Mouse (Mus musculus) myocyte (in vitro differentiated cells): ENCODE results near the gene Klk7. TPM values are rescaled to one million over a fixed set of nuclear protein-coding genes. Genes with fewer than 3 reads are reported as not detected.

Experiments used
- H3K27me3 ChIP-seq: one replicate; pipeline ENCODE4 v1.6.1; 2011; ENCODE audit not compliant: control insufficient read depth, insufficient read depth, insufficient read length
- H3K36me3 ChIP-seq: one replicate; pipeline ENCODE4 v1.6.1; 2011; ENCODE audit not compliant: control insufficient read depth, insufficient read depth
- H3K4me2 ChIP-seq: one replicate; pipeline ENCODE4 v1.6.1; 2011; ENCODE audit warnings: low read depth, control low read depth
- H3K4me3 ChIP-seq: one replicate; pipeline ENCODE4 v1.5.1; 2011; ENCODE audit warnings: mild to moderate bottlenecking, control low read depth, moderate library complexity
- H3K79me2 ChIP-seq: one replicate; pipeline ENCODE4 v1.6.1; 2011; ENCODE audit not compliant: control insufficient read depth, insufficient read depth
- H3ac ChIP-seq: one replicate; pipeline ENCODE4 v1.6.1; 2011; ENCODE audit not compliant: control insufficient read depth, insufficient read length
- CEBPB ChIP-seq: IDR thresholded peaks from 2 replicates; pipeline ENCODE4 v1.6.1; 2011; ENCODE audit warnings: mild to moderate bottlenecking, moderate library complexity; ENCODE audit not compliant: poor library complexity, insufficient read depth, severe bottlenecking
- E2F4 ChIP-seq: IDR thresholded peaks from one replicate; pipeline ENCODE4 v1.6.1; 2011; ENCODE audit warnings: mild to moderate bottlenecking, control low read depth, moderate library complexity; ENCODE audit not compliant: insufficient read depth
- MAX ChIP-seq: IDR thresholded peaks from one replicate; pipeline ENCODE4 v1.6.1; 2011; ENCODE audit warnings: low read depth, mild to moderate bottlenecking, control low read depth
- MYOD1 ChIP-seq, 3 experiments: IDR thresholded peaks; one replicate each; pipeline ENCODE4 v1.6.1; 2011; ENCODE audit warnings: control low read depth in 2 of 3, low read depth in 2 of 3, mild to moderate bottlenecking in 2 of 3, moderate library complexity in 1 of 3; ENCODE audit not compliant: insufficient read length in 2 of 3, control insufficient read depth in 1 of 3
- MYOG ChIP-seq, 3 experiments: IDR thresholded peaks; one replicate each; pipeline ENCODE4 v1.6.1; 2011; ENCODE audit warnings: control low read depth in 2 of 3, low read depth in 2 of 3, mild to moderate bottlenecking in 2 of 3; ENCODE audit not compliant: insufficient read length in 2 of 3, control insufficient read depth in 1 of 3, insufficient read depth in 1 of 3
- POLR2A ChIP-seq: IDR thresholded peaks from one replicate; pipeline ENCODE4 v1.6.1; 2011; ENCODE audit warnings: low read depth, mild to moderate bottlenecking, control low read depth, moderate library complexity; ENCODE audit not compliant: insufficient read length
- POLR2AphosphoS2 ChIP-seq: IDR thresholded peaks from one replicate; pipeline ENCODE4 v1.6.1; 2011; ENCODE audit warnings: low read depth, control low read depth; ENCODE audit not compliant: insufficient read length
- REST ChIP-seq: IDR thresholded peaks from one replicate; pipeline ENCODE4 v1.6.1; 2011; ENCODE audit warnings: mild to moderate bottlenecking, control low read depth, moderate library complexity; ENCODE audit not compliant: insufficient read depth, insufficient read length
- SRF ChIP-seq: IDR thresholded peaks from one replicate; pipeline ENCODE4 v1.6.1; 2011; ENCODE audit warnings: low read depth; ENCODE audit not compliant: control insufficient read depth, insufficient read length
- TCF12 ChIP-seq: IDR thresholded peaks from one replicate; pipeline ENCODE4 v1.6.1; 2011; ENCODE audit warnings: mild to moderate bottlenecking, control low read depth; ENCODE audit not compliant: poor library complexity, insufficient read depth, severe bottlenecking
- TCF3 ChIP-seq: IDR thresholded peaks from one replicate; pipeline ENCODE4 v1.6.1; 2011; ENCODE audit warnings: low read depth, control low read depth; ENCODE audit not compliant: insufficient read length
- USF1 ChIP-seq: IDR thresholded peaks from one replicate; pipeline ENCODE4 v1.6.1; 2011; ENCODE audit warnings: low read depth, mild to moderate bottlenecking, control low read depth, moderate library complexity
- polyA plus RNA-seq: library from polyadenylated mRNA; unstranded; fragments of >200 nt; fragmentation: generic; extraction: Trizol; gene quantifications from one replicate; pipeline ENCODE4 v1.2.1, GENCODE M21; 2012; ENCODE audit warnings: missing spikeins

Gene Klk7
- polyA plus RNA-seq, 1 experiment: not detected

- Histone ChIP-seq H3K36me3 (no peaks in the 10 kb centered on the region), H3ac (no peak overlapping the region), H3K27me3 (peaks cover 4% of the 10 kb centered on the region), H3K4me3 (no peak overlapping the region), H3K4me2 (no peak overlapping the region), H3K79me2 (no peaks in the 10 kb centered on the region)
- TF ChIP-seq REST (no peak), MYOD1 (IDR thresholded peaks at IDR 0.05; ENCODE audit: control insufficient read depth in 1 of 3, insufficient read length in 2 of 3, low read depth in 2 of 3) (no peak), TCF3 (no peak), SRF (no peak), E2F4 (no peak), MAX (no peak), POLR2A (no peak), USF1 (no peak), CEBPB (no peak), TCF12 (no peak), POLR2AphosphoS2 (no peak), MYOG (IDR thresholded peaks at IDR 0.05; ENCODE audit: control insufficient read depth in 1 of 3, insufficient read depth in 1 of 3, insufficient read length in 2 of 3, low read depth in 2 of 3) (no peak)
Measured at GRCm38 (mm10) chr7:43827706-43828105, 16.6 kb downstream of the Klk7 start.

GRCm38 (mm10) chr7:43829006-43829405 lies 17.9 kb downstream of the Klk7 start:
- no peak overlapping the region for H3K4me3 ChIP-seq
- no peaks in the 10 kb centered on the region for H3K36me3 ChIP-seq
- H3ac ChIP-seq: no peak overlapping the region
- peaks cover 4% of the 10 kb centered on the region for H3K27me3 ChIP-seq
- H3K4me2 ChIP-seq: no peak overlapping the region
- H3K79me2 ChIP-seq: no peaks in the 10 kb centered on the region
- no peak for TF ChIP-seq MAX
- no peak for TF ChIP-seq POLR2AphosphoS2
- no peak for TF ChIP-seq TCF3
- TF ChIP-seq POLR2A: no peak
- TF ChIP-seq MYOD1 (IDR thresholded peaks at IDR 0.05; ENCODE audit: control insufficient read depth in 1 of 3, insufficient read length in 2 of 3, low read depth in 2 of 3): no peak
- no peak for TF ChIP-seq E2F4
- no peak for TF ChIP-seq MYOG (IDR thresholded peaks at IDR 0.05; ENCODE audit: control insufficient read depth in 1 of 3, insufficient read depth in 1 of 3, insufficient read length in 2 of 3, low read depth in 2 of 3)
- no peak for TF ChIP-seq CEBPB
- TF ChIP-seq TCF12: no peak
- TF ChIP-seq SRF: no peak
- TF ChIP-seq REST: no peak
- TF ChIP-seq USF1: no peak

- H3K27me3 ChIP-seq: no peaks in the 10 kb centered on the region
- H3K36me3 ChIP-seq: no peaks in the 10 kb centered on the region
- H3K4me2 ChIP-seq: no peak within 1 kb of the TSS
- H3K79me2 ChIP-seq: no peaks in the 10 kb centered on the region
- no peak within 1 kb of the TSS for H3ac ChIP-seq
- no peak for TF ChIP-seq POLR2AphosphoS2
- TF ChIP-seq TCF12: no peak
- TF ChIP-seq CEBPB: no peak
- H3K4me3 ChIP-seq: no peak within 1 kb of the TSS
Measured at GRCm38 (mm10) chr7:43841701-43842100, 30.6 kb downstream of the Klk7 start, which contains the start of gene Klk5. Gene Klk5, plus strand, starts transcription at chr7:43841971.

GRCm38 (mm10) chr7:43843801-43844200 lies 32.7 kb downstream of the Klk7 start:
- no peak overlapping the region for H3K4me2 ChIP-seq
- no peaks in the 10 kb centered on the region for H3K79me2 ChIP-seq
- no peaks in the 10 kb centered on the region for H3K27me3 ChIP-seq
- no peak overlapping the region for H3K4me3 ChIP-seq
- no peak overlapping the region for H3ac ChIP-seq
- no peak for TF ChIP-seq MYOG (IDR thresholded peaks at IDR 0.05; ENCODE audit: control insufficient read depth in 1 of 3, insufficient read depth in 1 of 3, insufficient read length in 2 of 3, low read depth in 2 of 3)
- TF ChIP-seq TCF12: no peak
- no peak for TF ChIP-seq E2F4
- TF ChIP-seq MYOD1 (IDR thresholded peaks at IDR 0.05; ENCODE audit: control insufficient read depth in 1 of 3, insufficient read length in 2 of 3, low read depth in 2 of 3): no peak
- TF ChIP-seq POLR2A: no peak
- no peak for TF ChIP-seq SRF
- TF ChIP-seq REST: no peak
- no peak for TF ChIP-seq USF1
- no peak for TF ChIP-seq POLR2AphosphoS2
- no peak for TF ChIP-seq MAX
- TF ChIP-seq CEBPB: no peak
- TF ChIP-seq TCF3: no peak
- H3K36me3 ChIP-seq: no peaks in the 10 kb centered on the region

- H3K4me2 ChIP-seq: no peak overlapping the region
- no peak overlapping the region for H3ac ChIP-seq
- no peaks in the 10 kb centered on the region for H3K36me3 ChIP-seq
- H3K79me2 ChIP-seq: no peaks in the 10 kb centered on the region
- no peak overlapping the region for H3K4me3 ChIP-seq
- no peaks in the 10 kb centered on the region for H3K27me3 ChIP-seq
- TF ChIP-seq MYOG (IDR thresholded peaks at IDR 0.05; ENCODE audit: control insufficient read depth in 1 of 3, insufficient read depth in 1 of 3, insufficient read length in 2 of 3, low read depth in 2 of 3) (no peak), TCF3 (no peak), MAX (no peak), TCF12 (no peak), E2F4 (no peak), CEBPB (no peak), POLR2A (no peak), SRF (no peak), REST (no peak), POLR2AphosphoS2 (no peak), USF1 (no peak), MYOD1 (IDR thresholded peaks at IDR 0.05; ENCODE audit: control insufficient read depth in 1 of 3, insufficient read length in 2 of 3, low read depth in 2 of 3) (no peak)
Measured at GRCm38 (mm10) chr7:43851616-43852015, 40.5 kb downstream of the Klk7 start.
